Comparison of ENCODE assay signal across 8 mouse cellular contexts in genomic region chr7:19577141-19577852, GRCm38 (mm10). TPM values are rescaled to one million over a fixed set of nuclear protein-coding genes. Genes with fewer than 3 reads are reported as not detected.
DNase-seq lines count a peak whose midpoint lies in the region; ATAC-seq and TF ChIP-seq lines count a peak whose summit lies in the region.

Zfp296 (plus strand) TSS chr7:19577287.
Gemin7 (minus strand) TSS chr7:19577595.

- peak within 1 kb of the TSS; percentile 44 for H3K4me2 ChIP-seq in hindbrain, embryonic 11.5 days (replicated peaks; ENCODE audit: low read depth, low read length)
- H3K4me2 ChIP-seq in limb, embryonic 14.5 days (replicated peaks; ENCODE audit: low read depth, low read length, severe bottlenecking): peak within 1 kb of the TSS; percentile 66
- H3K4me2 ChIP-seq in midbrain, embryonic 15.5 days: peak within 1 kb of the TSS; percentile 42

- no peak within 1 kb of the TSS for H3K9ac ChIP-seq in hindbrain, embryonic 11.5 days (ENCODE audit: low read depth, low read length)
- H3K9ac ChIP-seq in limb, embryonic 14.5 days (ENCODE audit: low read depth, low read length, severe bottlenecking): peak within 1 kb of the TSS; percentile 48
- no peak within 1 kb of the TSS for H3K9ac ChIP-seq in midbrain, embryonic 15.5 days

- no peak for ATAC-seq in hindbrain, embryonic 11.5 days (ENCODE audit: low FRiP score)
- ATAC-seq in limb, embryonic 14.5 days (ENCODE audit: low FRiP score, low read depth): no peak
- ATAC-seq in midbrain, embryonic 15.5 days (replicated peaks): no peak

- WGBS in hindbrain, embryonic 11.5 days: 2% methylated on average over 56 of the region's 56 CpGs
- 1% methylated on average over 34 of the region's 56 CpGs for WGBS in limb, embryonic 14.5 days
- 1% methylated on average over 54 of the region's 56 CpGs for WGBS in midbrain, embryonic 15.5 days

- H3K27me3 ChIP-seq in hindbrain, embryonic 11.5 days (ENCODE audit: control insufficient read depth, insufficient read depth, low read length): peaks cover 40% of the 10 kb centered on the region
- peaks cover 28% of the 10 kb centered on the region for H3K27me3 ChIP-seq in limb, embryonic 14.5 days (ENCODE audit: control insufficient read depth, insufficient read depth, low read length)
- peaks cover 45% of the 10 kb centered on the region for H3K27me3 ChIP-seq in midbrain, embryonic 15.5 days (replicated peaks)

- peaks cover 6% of the 10 kb centered on the region; the same call in 1 of the 2 replicates for H3K36me3 ChIP-seq in hindbrain, embryonic 11.5 days (ENCODE audit: control insufficient read depth, insufficient read depth, low read length)
- H3K36me3 ChIP-seq in limb, embryonic 14.5 days (ENCODE audit: control insufficient read depth, insufficient read depth, low read length): peaks cover 25% of the 10 kb centered on the region
- peaks cover 16% of the 10 kb centered on the region for H3K36me3 ChIP-seq in midbrain, embryonic 15.5 days (replicated peaks)

- no peak for TF ChIP-seq POLR2A in limb, embryonic 14.5 days (IDR thresholded peaks at IDR 0.05; ENCODE audit: borderline replicate concordance, extremely low read depth, insufficient read depth, insufficient read length)

- H3K4me1 ChIP-seq in hindbrain, embryonic 11.5 days (replicated peaks; ENCODE audit: control insufficient read depth, insufficient read depth, low read length): peaks cover 10% of the 10 kb centered on the region; the same call in 1 of the 2 replicates
- H3K4me1 ChIP-seq in limb, embryonic 14.5 days (ENCODE audit: control insufficient read depth, insufficient read depth, low read length): peaks cover 3% of the 10 kb centered on the region
- H3K4me1 ChIP-seq in midbrain, embryonic 15.5 days: peaks cover 22% of the 10 kb centered on the region

- no peaks in the 10 kb centered on the region for H3K9me3 ChIP-seq in hindbrain, embryonic 11.5 days (ENCODE audit: control insufficient read depth, low read length)
- H3K9me3 ChIP-seq in limb, embryonic 14.5 days (ENCODE audit: control insufficient read depth, low read length): no peaks in the 10 kb centered on the region
- H3K9me3 ChIP-seq in midbrain, embryonic 15.5 days: no peaks in the 10 kb centered on the region

- peak within 1 kb of the TSS; percentile 23 for H3K4me3 ChIP-seq in hindbrain, embryonic 11.5 days (ENCODE audit: low read depth, low read length)
- peak within 1 kb of the TSS; percentile 39 for H3K4me3 ChIP-seq in limb, embryonic 14.5 days (replicated peaks; ENCODE audit: low read length)
- peak within 1 kb of the TSS; percentile 16 for H3K4me3 ChIP-seq in midbrain, embryonic 15.5 days

- H3K27ac ChIP-seq in hindbrain, embryonic 11.5 days (ENCODE audit: low read depth, low read length): no peak within 1 kb of the TSS
- H3K27ac ChIP-seq in limb, embryonic 14.5 days (replicated peaks; ENCODE audit: low read depth, low read length): no peak within 1 kb of the TSS
- H3K27ac ChIP-seq in midbrain, embryonic 15.5 days: no peak within 1 kb of the TSS

- peak; percentile 53 for DNase-seq in urinary bladder, adult 2 months (ENCODE audit: low spot score)
- no peak for DNase-seq in urinary bladder, postnatal 10 days (ENCODE audit: low spot score)
- peak; percentile 48 for DNase-seq in embryo, embryonic 10.5 days (ENCODE audit: low spot score)
- DNase-seq in hindbrain, embryonic 11.5 days (ENCODE audit: low spot score): peak; percentile 49
- no peak for DNase-seq in limb, embryonic 14.5 days (ENCODE audit: low spot score)
- DNase-seq in yolk sac, embryonic 10.5 days (ENCODE audit: low spot score): peak; percentile 57
- DNase-seq in MN1 (ENCODE audit: low spot score): no peak

RNA-seq across cellular contexts. Expression of gene Zfp296, which starts in this region (rescaled TPM):
- polyA plus RNA-seq in urinary bladder, adult 2 months (2012; rRNA removed): 6.2 and 7.0 TPM in 2 replicates
- 0.22 and 0.38 TPM in 2 replicates for polyA plus RNA-seq in hindbrain, embryonic 11.5 days (2014; fragmentation: Nextera tagmentation; extraction: Ambion mirVana)
- polyA plus RNA-seq in limb, embryonic 14.5 days (2012; rRNA removed): 2.2 and 2.7 TPM in 2 replicates
- polyA plus RNA-seq in limb, embryonic 14.5 days (2014; fragmentation: Nextera tagmentation; extraction: Ambion mirVana): 0.68 and 1.8 TPM in 2 replicates
- 0.25 and 0.26 TPM in 2 replicates for polyA plus RNA-seq in midbrain, embryonic 15.5 days (2015; fragmentation: Nextera tagmentation; extraction: Ambion mirVana)

RNA-seq across cellular contexts. Expression of gene Gemin7, which starts in this region (rescaled TPM):
- 69.0 TPM in 2 replicates for polyA plus RNA-seq in urinary bladder, adult 2 months (2012; rRNA removed)
- polyA plus RNA-seq in hindbrain, embryonic 11.5 days (2014; fragmentation: Nextera tagmentation; extraction: Ambion mirVana): 161 and 173 TPM in 2 replicates
- polyA plus RNA-seq in limb, embryonic 14.5 days (2012; rRNA removed): 70.6 and 75.8 TPM in 2 replicates
- 171 TPM in 2 replicates for polyA plus RNA-seq in limb, embryonic 14.5 days (2014; fragmentation: Nextera tagmentation; extraction: Ambion mirVana)
- 142 and 155 TPM in 2 replicates for polyA plus RNA-seq in midbrain, embryonic 15.5 days (2015; fragmentation: Nextera tagmentation; extraction: Ambion mirVana)

Comparison
In these comparisons a context has a peak if more than half of its experiments do, and no peak if none do; other contexts are left out.
1. DNase-seq: peak in urinary bladder, adult 2 months (single experiment), embryo, embryonic 10.5 days (single experiment), hindbrain, embryonic 11.5 days (single experiment) and yolk sac, embryonic 10.5 days (single experiment); none in urinary bladder, postnatal 10 days (single experiment), limb, embryonic 14.5 days (single experiment) and MN1 (single experiment).
2. Peak in every context shown above with its lines, with median percentiles within 50 percentile points of each other: H3K4me2 ChIP-seq and H3K4me3 ChIP-seq.